Mouse (Mus musculus): ENCODE measurements around the gene Rps6kb1. TPM values are rescaled to one million over a fixed set of nuclear protein-coding genes. Genes with fewer than 3 reads are reported as not detected.
A peak's percentile ranks its signal among the peaks of the same experiment; 100 is the strongest.

Rps6kb1 gene
- polyA plus RNA-seq, 1 experiment from 2014 or later = 60.5 TPM

DNA sequence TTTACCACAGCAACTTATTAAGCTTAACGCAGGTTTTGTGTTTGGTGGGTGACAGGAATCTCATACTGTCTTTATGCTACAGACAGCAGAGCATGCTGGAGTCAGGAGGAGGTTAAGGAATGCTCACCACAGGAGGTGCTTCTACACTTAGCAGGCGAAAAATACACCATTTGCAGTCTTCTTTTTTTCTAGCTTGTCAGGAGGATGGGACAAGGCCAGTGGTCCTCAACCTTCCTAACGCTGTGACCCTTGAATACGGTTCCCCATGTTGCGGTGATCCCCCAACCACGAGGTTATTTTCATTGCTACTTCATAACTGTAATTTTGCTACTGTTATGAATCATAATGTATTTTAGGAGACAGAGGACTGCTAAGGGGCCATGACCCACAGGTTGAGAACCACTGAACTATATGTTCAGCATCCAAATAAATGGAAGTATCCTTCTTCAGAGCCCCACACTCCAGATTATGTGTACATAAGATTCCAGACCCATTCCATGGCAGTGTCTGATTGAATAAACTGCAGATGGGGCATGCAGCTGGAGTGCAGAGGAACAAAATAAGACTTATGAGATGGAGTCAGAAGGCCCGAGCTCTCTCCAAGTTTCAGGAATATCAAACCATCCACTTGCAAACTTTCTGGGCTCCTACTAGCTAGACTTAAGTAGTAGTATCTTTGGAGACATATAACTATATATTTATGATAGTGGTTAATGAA is 38.1 kb upstream of the Rps6kb1 start:
- Histone ChIP-seq H3K27me3 (replicated peaks; ENCODE audit: control insufficient read depth, insufficient read depth, low read length) (no peaks in the 10 kb centered on the region), H3K4me1 (ENCODE audit: control insufficient read depth, insufficient read depth, low read length) (peaks cover 15% of the 10 kb centered on the region), H3K4me2 (ENCODE audit: low read depth, low read length) (no peak overlapping the region), H3K9me3 (ENCODE audit: control insufficient read depth, low read length) (no peaks in the 10 kb centered on the region), H3K36me3 (ENCODE audit: control insufficient read depth, insufficient read depth, low read length) (peaks cover 6% of the 10 kb centered on the region; the same call in 1 of the 2 replicates), H3K4me3 (ENCODE audit: low read depth, low read length) (no peak overlapping the region), H3K9ac (ENCODE audit: low read depth, low read length) (no peak overlapping the region), H3K27ac (replicated peaks; ENCODE audit: low read depth, low read length) (no peak overlapping the region)
- 88% methylated on average over 7 of the region's 7 CpGs for WGBS
- ATAC-seq (ENCODE audit: low read depth) (no peak), DNase-seq (ENCODE audit: low spot score) (no peak)

DNA sequence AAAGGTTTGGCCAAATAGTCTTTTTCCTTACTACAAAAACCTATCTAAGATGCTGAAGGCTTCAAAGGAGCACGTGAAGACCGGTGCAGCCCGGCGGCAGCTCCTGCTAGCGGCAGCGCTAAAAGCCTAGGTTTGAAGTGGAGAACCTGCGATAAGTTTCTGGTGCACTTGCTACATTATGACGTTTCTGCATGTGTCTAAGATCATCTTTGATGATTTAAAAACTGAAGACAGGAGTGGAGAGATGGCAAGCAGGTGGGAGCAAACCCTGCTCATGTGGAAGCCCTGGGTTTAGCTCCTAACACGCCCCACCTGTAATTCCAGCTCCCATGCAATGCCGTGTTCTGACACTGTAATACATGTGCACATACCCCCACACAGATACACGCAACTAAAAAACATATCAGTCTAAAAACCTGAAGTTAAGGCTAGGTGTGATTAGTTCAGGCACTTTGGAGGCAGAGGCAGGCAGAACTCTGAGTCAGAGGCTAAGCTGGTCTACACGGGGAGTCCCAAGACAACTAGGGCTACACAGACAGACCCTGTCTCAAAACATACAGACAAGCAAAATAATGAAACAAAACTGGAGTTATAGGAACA is 37.4 kb upstream of the Rps6kb1 start:
- Histone ChIP-seq H3K36me3 (ENCODE audit: control insufficient read depth, insufficient read depth, low read length) (peaks cover 6% of the 10 kb centered on the region; the same call in 1 of the 2 replicates), H3K4me2 (ENCODE audit: low read depth, low read length) (no peak overlapping the region), H3K9ac (ENCODE audit: low read depth, low read length) (no peak overlapping the region), H3K27ac (replicated peaks; ENCODE audit: low read depth, low read length) (no peak overlapping the region), H3K9me3 (ENCODE audit: control insufficient read depth, low read length) (no peaks in the 10 kb centered on the region), H3K4me1 (ENCODE audit: control insufficient read depth, insufficient read depth, low read length) (peaks cover 12% of the 10 kb centered on the region; the same call in 1 of the 2 replicates), H3K27me3 (replicated peaks; ENCODE audit: control insufficient read depth, insufficient read depth, low read length) (no peaks in the 10 kb centered on the region), H3K4me3 (ENCODE audit: low read depth, low read length) (no peak overlapping the region)
- ATAC-seq (ENCODE audit: low read depth) = no peak
- no peak for DNase-seq (ENCODE audit: low spot score)
- WGBS = 90% methylated on average over 12 of the region's 12 CpGs

GRCm38 (mm10) chr11:86581250-86581753 is 36.7 kb upstream of the Rps6kb1 start:
- WGBS = 20% methylated on average over 11 of the region's 11 CpGs
- Histone ChIP-seq H3K9me3 (ENCODE audit: control insufficient read depth, low read length) (no peaks in the 10 kb centered on the region), H3K4me3 (ENCODE audit: low read depth, low read length) (no peak overlapping the region), H3K27me3 (replicated peaks; ENCODE audit: control insufficient read depth, insufficient read depth, low read length) (no peaks in the 10 kb centered on the region), H3K36me3 (ENCODE audit: control insufficient read depth, insufficient read depth, low read length) (peaks cover 6% of the 10 kb centered on the region; the same call in 1 of the 2 replicates), H3K9ac (ENCODE audit: low read depth, low read length) (no peak overlapping the region), H3K4me2 (ENCODE audit: low read depth, low read length) (peak overlapping the region; percentile 16), H3K4me1 (ENCODE audit: control insufficient read depth, insufficient read depth, low read length) (peaks cover 12% of the 10 kb centered on the region; the same call in 1 of the 2 replicates), H3K27ac (replicated peaks; ENCODE audit: low read depth, low read length) (peak overlapping the region; percentile 64)
- peak; percentile 76 for DNase-seq (ENCODE audit: low spot score)
- ATAC-seq (ENCODE audit: low read depth) = peak; percentile 56; the same call in 1 of the 2 replicates

- Histone ChIP-seq H3K4me2 (ENCODE audit: low read depth, low read length) (no peak overlapping the region), H3K4me1 (ENCODE audit: control insufficient read depth, insufficient read depth, low read length) (peaks cover 12% of the 10 kb centered on the region; the same call in 1 of the 2 replicates), H3K27me3 (replicated peaks; ENCODE audit: control insufficient read depth, insufficient read depth, low read length) (no peaks in the 10 kb centered on the region), H3K27ac (replicated peaks; ENCODE audit: low read depth, low read length) (peak overlapping the region; percentile 64), H3K36me3 (ENCODE audit: control insufficient read depth, insufficient read depth, low read length) (peaks cover 6% of the 10 kb centered on the region; the same call in 1 of the 2 replicates), H3K4me3 (ENCODE audit: low read depth, low read length) (no peak overlapping the region), H3K9ac (ENCODE audit: low read depth, low read length) (no peak overlapping the region), H3K9me3 (ENCODE audit: control insufficient read depth, low read length) (no peaks in the 10 kb centered on the region)
- WGBS = 75% methylated on average over 9 of the region's 9 CpGs
- ATAC-seq (ENCODE audit: low read depth) (no peak), DNase-seq (ENCODE audit: low spot score) (no peak)
Observed at GRCm38 (mm10) chr11:86580319-86581113, 35.9 kb upstream of the Rps6kb1 start.

DNA sequence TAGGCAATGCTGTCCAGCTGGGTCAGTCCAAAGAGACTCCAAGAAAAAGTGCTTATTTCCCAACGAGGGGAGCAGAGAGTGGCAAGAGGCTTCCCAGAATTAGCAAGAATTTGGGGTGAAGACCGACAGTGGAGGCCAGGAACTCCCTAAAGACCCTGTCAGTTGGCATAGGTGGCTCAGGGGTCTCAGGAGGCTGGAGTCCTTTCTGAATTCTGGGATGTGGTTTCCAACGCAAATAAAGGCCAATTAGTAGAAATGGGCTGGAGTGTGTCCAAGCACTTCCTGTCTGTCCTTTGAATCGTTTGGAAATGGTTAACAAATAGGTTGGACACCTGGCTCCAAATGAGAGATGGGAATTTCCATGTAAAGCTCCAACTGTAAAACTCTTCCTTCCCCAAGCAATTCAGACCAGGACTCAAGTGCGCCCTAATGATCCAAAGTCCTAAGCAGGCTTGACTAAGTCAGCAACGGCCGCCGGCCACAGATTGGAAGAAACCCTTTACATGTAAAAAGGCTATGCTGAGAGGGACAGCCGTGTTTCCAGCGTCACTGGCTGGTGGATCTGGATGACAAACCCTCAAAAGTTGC is 35.2 kb upstream of the Rps6kb1 start:
- WGBS = 73% methylated on average over 10 of the region's 10 CpGs
- no peaks in the 10 kb centered on the region for H3K27me3 ChIP-seq (replicated peaks; ENCODE audit: control insufficient read depth, insufficient read depth, low read length)
- no peaks in the 10 kb centered on the region for H3K9me3 ChIP-seq (ENCODE audit: control insufficient read depth, low read length)
- no peak for ATAC-seq (ENCODE audit: low read depth)
- DNase-seq (ENCODE audit: low spot score) = no peak
- peaks cover 12% of the 10 kb centered on the region; the same call in 1 of the 2 replicates for H3K4me1 ChIP-seq (ENCODE audit: control insufficient read depth, insufficient read depth, low read length)
- H3K4me2 ChIP-seq (ENCODE audit: low read depth, low read length) = no peak overlapping the region
- H3K36me3 ChIP-seq (ENCODE audit: control insufficient read depth, insufficient read depth, low read length) = peaks cover 3% of the 10 kb centered on the region; the same call in 1 of the 2 replicates
- H3K27ac ChIP-seq (replicated peaks; ENCODE audit: low read depth, low read length) = no peak overlapping the region
- H3K9ac ChIP-seq (ENCODE audit: low read depth, low read length) = no peak overlapping the region
- H3K4me3 ChIP-seq (ENCODE audit: low read depth, low read length) = no peak overlapping the region

DNA sequence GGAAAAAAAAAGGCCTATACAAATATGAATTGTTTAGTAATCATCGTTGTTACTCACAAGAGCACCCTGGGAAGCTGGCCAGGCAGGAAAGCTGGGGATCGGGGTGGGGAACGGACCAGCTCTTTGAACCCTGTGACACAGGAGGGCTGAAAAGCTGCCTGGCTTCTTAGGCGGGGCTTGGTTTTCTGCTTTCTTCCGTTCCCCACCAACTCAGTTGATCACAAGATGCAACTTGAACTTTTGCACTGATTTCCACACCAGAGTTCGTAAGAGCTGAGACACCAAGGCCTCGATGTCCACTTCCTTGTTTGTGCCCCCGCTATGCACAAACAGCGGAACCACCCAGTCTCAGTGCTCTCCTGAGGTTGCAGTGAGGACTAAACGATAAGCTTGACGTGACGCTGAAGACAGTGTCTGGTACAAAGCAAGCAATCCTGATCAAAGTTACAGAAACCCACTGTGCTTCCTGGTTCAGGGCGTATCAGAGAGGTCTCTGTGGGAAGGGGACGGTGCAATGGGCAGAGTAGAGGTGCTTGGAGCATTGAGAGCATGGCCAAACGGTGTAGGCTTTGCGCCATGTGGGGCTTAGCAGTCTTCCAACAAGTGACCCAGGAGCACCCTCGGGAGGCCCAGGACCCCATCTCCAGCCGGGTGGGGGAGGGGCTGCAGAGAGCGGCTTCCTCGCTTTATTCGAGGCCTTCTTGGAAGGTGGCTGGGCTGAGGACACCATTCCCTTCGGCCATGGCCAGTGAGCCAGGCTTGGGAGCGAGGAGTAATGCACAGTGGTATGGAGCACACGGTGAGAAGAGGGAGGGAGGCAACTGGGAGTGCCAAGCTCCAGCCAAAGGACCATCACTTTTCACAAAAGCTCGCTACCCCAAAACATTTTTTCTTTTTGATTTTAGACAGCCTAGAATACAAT is 34.5 kb upstream of the Rps6kb1 start:
- Histone ChIP-seq H3K27me3 (replicated peaks; ENCODE audit: control insufficient read depth, insufficient read depth, low read length) (no peaks in the 10 kb centered on the region), H3K4me3 (ENCODE audit: low read depth, low read length) (no peak overlapping the region), H3K27ac (replicated peaks; ENCODE audit: low read depth, low read length) (no peak overlapping the region), H3K4me2 (ENCODE audit: low read depth, low read length) (no peak overlapping the region), H3K9ac (ENCODE audit: low read depth, low read length) (no peak overlapping the region), H3K9me3 (ENCODE audit: control insufficient read depth, low read length) (no peaks in the 10 kb centered on the region), H3K4me1 (ENCODE audit: control insufficient read depth, insufficient read depth, low read length) (peaks cover 12% of the 10 kb centered on the region; the same call in 1 of the 2 replicates), H3K36me3 (ENCODE audit: control insufficient read depth, insufficient read depth, low read length) (no peaks in the 10 kb centered on the region; the same call in 1 of the 2 replicates)
- WGBS = 69% methylated on average over 25 of the region's 25 CpGs
- peak; percentile 24 for DNase-seq (ENCODE audit: low spot score)
- no peak for ATAC-seq (ENCODE audit: low read depth)

DNA sequence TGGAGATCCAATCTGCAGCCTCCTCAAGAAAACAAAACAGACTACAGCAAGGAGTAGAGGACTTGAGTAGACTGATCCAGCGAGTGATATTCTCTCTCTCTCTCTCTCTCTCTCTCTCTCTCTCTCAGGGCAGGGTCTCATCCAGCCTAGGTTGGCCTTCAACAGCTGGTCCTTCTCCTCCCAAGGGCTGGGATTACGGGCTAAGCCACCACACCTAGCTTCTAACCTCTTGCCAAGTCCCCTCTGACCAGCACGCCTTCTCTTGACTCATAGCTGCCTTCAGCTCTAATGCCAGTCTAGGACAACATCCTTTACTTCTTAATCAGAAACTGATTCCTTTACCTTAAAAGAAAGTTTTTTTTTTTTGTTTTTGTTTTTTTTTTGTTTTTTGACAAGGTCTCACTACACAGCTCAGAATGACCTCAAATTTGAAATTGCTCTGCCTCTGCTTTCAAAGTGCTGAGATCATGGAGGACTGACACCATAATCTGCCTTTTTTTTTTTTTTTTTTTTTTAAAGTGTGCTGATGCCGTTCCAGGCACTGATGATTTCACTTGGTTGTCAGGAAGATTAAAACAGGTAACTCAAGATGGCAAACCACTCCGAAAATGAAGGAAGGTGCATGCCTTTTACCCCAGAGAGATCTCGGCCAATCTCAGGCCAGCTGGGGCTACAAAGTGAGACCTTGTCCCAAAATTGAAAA is 33.7 kb upstream of the Rps6kb1 start:
- Histone ChIP-seq H3K4me3 (ENCODE audit: low read depth, low read length) (no peak overlapping the region), H3K9ac (ENCODE audit: low read depth, low read length) (no peak overlapping the region), H3K4me2 (ENCODE audit: low read depth, low read length) (no peak overlapping the region), H3K27me3 (replicated peaks; ENCODE audit: control insufficient read depth, insufficient read depth, low read length) (no peaks in the 10 kb centered on the region), H3K4me1 (ENCODE audit: control insufficient read depth, insufficient read depth, low read length) (peaks cover 12% of the 10 kb centered on the region; the same call in 1 of the 2 replicates), H3K27ac (replicated peaks; ENCODE audit: low read depth, low read length) (no peak overlapping the region), H3K9me3 (ENCODE audit: control insufficient read depth, low read length) (no peaks in the 10 kb centered on the region), H3K36me3 (ENCODE audit: control insufficient read depth, insufficient read depth, low read length) (no peaks in the 10 kb centered on the region; the same call in 1 of the 2 replicates)
- no peak for ATAC-seq (ENCODE audit: low read depth)
- 64% methylated on average over 6 of the region's 6 CpGs for WGBS
- DNase-seq (ENCODE audit: low spot score) = no peak

All from embryonic facial prominence, embryonic 14.5 days (tissue).